ENCODE assay signal across 8 mouse cellular contexts in genomic region chr3:68493170-68493585, GRCm38 (mm10).
A peak's percentile ranks its signal among the peaks of the same experiment; 100 is the strongest.
DNase-seq lines count a peak whose midpoint lies in the region; ATAC-seq and TF ChIP-seq lines count a peak whose summit lies in the region.

No protein-coding gene starts in this region.

- H3K9me3 ChIP-seq in E14TG2a.4 (ENCODE audit: low read length), result no peaks in the 10 kb centered on the region
- no peaks in the 10 kb centered on the region for H3K9me3 ChIP-seq in forebrain, embryonic 13.5 days (replicated peaks)
- H3K9me3 ChIP-seq in hindbrain, embryonic 15.5 days, result no peaks in the 10 kb centered on the region
- H3K9me3 ChIP-seq in liver, embryonic 11.5 days (ENCODE audit: control insufficient read depth, low read length), result no peaks in the 10 kb centered on the region

- H3K36me3 ChIP-seq in E14TG2a.4 (ENCODE audit: insufficient read depth, low read length) (peaks cover 28% of the 10 kb centered on the region), myocyte (ENCODE audit: control insufficient read depth, insufficient read depth) (no peaks in the 10 kb centered on the region)
- no peaks in the 10 kb centered on the region for H3K36me3 ChIP-seq in forebrain, embryonic 13.5 days (ENCODE audit: poor library complexity, severe bottlenecking)
- H3K36me3 ChIP-seq in hindbrain, embryonic 15.5 days, result no peaks in the 10 kb centered on the region
- no peaks in the 10 kb centered on the region for H3K36me3 ChIP-seq in liver, embryonic 11.5 days (ENCODE audit: control insufficient read depth, insufficient read depth, low read length)

- H3K79me2 ChIP-seq in myocyte (ENCODE audit: control insufficient read depth, insufficient read depth), result peaks cover 27% of the 10 kb centered on the region

- H3K27ac ChIP-seq in forebrain, embryonic 13.5 days, result peak overlapping the region; percentile 68
- peak overlapping the region; percentile 86 for H3K27ac ChIP-seq in hindbrain, embryonic 15.5 days (replicated peaks)
- H3K27ac ChIP-seq in liver, embryonic 11.5 days (ENCODE audit: low read depth, low read length), result peak overlapping the region; percentile 73; the same call in 1 of the 2 replicates

- DNase-seq in adipocyte (ENCODE audit: low spot score), result peak; percentile 13
- no peak for DNase-seq in liver, embryonic 11.5 days (ENCODE audit: low spot score)
- DNase-seq in thymus, postnatal 25 days, result no peak

- ATAC-seq in forebrain, embryonic 13.5 days, result no peak
- ATAC-seq in hindbrain, embryonic 15.5 days (ENCODE audit: low FRiP score, low read depth), result 0 out of 2 replicates have a peak, but pooled peaks have one; percentile 6
- peak; percentile 39; the same call in 1 of the 2 replicates for ATAC-seq in liver, embryonic 11.5 days (replicated peaks; ENCODE audit: low FRiP score)
- no peak for ATAC-seq in CD4-positive, CD25-positive, alpha-beta regulatory T cell, adult 4 months

- H3ac ChIP-seq in myocyte (ENCODE audit: control insufficient read depth, insufficient read length), result peak overlapping the region; percentile 89

- H3K9ac ChIP-seq in forebrain, embryonic 13.5 days, result peak overlapping the region; percentile 78
- H3K9ac ChIP-seq in hindbrain, embryonic 15.5 days, result peak overlapping the region; percentile 56
- peak overlapping the region; percentile 75 for H3K9ac ChIP-seq in liver, embryonic 11.5 days (ENCODE audit: low read depth, low read length)

- WGBS in forebrain, embryonic 13.5 days, result 3% methylated on average over 12 of the region's 12 CpGs
- 2% methylated on average over 12 of the region's 12 CpGs for WGBS in hindbrain, embryonic 15.5 days
- 2% methylated on average over 12 of the region's 12 CpGs for WGBS in liver, embryonic 11.5 days

- TF ChIP-seq CTCF in E14TG2a.4 (conservative IDR thresholded peaks at IDR 0.05; ENCODE audit: low read length), result no peak

- TF ChIP-seq POLR2A in myocyte (IDR thresholded peaks at IDR 0.05; ENCODE audit: insufficient read length, low read depth), result peak; percentile 56

- peak overlapping the region; percentile 99 for H3K4me2 ChIP-seq in forebrain, embryonic 13.5 days
- H3K4me2 ChIP-seq in hindbrain, embryonic 15.5 days, result peak overlapping the region; percentile 89
- peak overlapping the region; percentile 93 for H3K4me2 ChIP-seq in liver, embryonic 11.5 days
- H3K4me2 ChIP-seq in myocyte (ENCODE audit: low read depth), result peak overlapping the region; percentile 71

- H3K27me3 ChIP-seq in E14TG2a.4 (ENCODE audit: insufficient read depth, low read length), result no peaks in the 10 kb centered on the region
- H3K27me3 ChIP-seq in forebrain, embryonic 13.5 days, result peaks cover 24% of the 10 kb centered on the region
- H3K27me3 ChIP-seq in hindbrain, embryonic 15.5 days, result 0 out of 2 replicates have a peak, but pooled peaks cover 2% of the 10 kb centered on the region
- H3K27me3 ChIP-seq in liver, embryonic 11.5 days (replicated peaks; ENCODE audit: control insufficient read depth, insufficient read depth, low read length), result peaks cover 10% of the 10 kb centered on the region
- no peaks in the 10 kb centered on the region for H3K27me3 ChIP-seq in myocyte (ENCODE audit: control insufficient read depth, insufficient read depth, insufficient read length)

- H3K4me3 ChIP-seq in E14TG2a.4 (replicated peaks; ENCODE audit: low read length), result peak overlapping the region; percentile 96
- H3K4me3 ChIP-seq in forebrain, embryonic 13.5 days, result peak overlapping the region; percentile 65
- peak overlapping the region; percentile 83 for H3K4me3 ChIP-seq in hindbrain, embryonic 15.5 days
- H3K4me3 ChIP-seq in liver, embryonic 11.5 days (ENCODE audit: low read depth, low read length), result peak overlapping the region; percentile 57
- H3K4me3 ChIP-seq in myocyte, result peak overlapping the region; percentile 91

- peaks cover 64% of the 10 kb centered on the region for H3K4me1 ChIP-seq in E14TG2a.4 (replicated peaks; ENCODE audit: low read depth, low read length)
- peaks cover 19% of the 10 kb centered on the region for H3K4me1 ChIP-seq in forebrain, embryonic 13.5 days
- peaks cover 28% of the 10 kb centered on the region for H3K4me1 ChIP-seq in hindbrain, embryonic 15.5 days (replicated peaks)
- peaks cover 21% of the 10 kb centered on the region for H3K4me1 ChIP-seq in liver, embryonic 11.5 days (replicated peaks; ENCODE audit: control insufficient read depth, insufficient read depth, low read length)

TF ChIP-seq in myocyte, 11 proteins besides CTCF, POLR2A, EP300 and RAD21:
- TF ChIP-seq TCF12 (IDR thresholded peaks at IDR 0.05; ENCODE audit: insufficient read depth, poor library complexity, severe bottlenecking) (no peak), USF1 (IDR thresholded peaks at IDR 0.05; ENCODE audit: low read depth) (no peak), TCF3 (IDR thresholded peaks at IDR 0.05; ENCODE audit: insufficient read length, low read depth) (no peak), MYOD1 (IDR thresholded peaks at IDR 0.05; ENCODE audit: control insufficient read depth in 1 of 3, insufficient read length in 2 of 3, low read depth in 2 of 3) (no peak), SRF (IDR thresholded peaks at IDR 0.05; ENCODE audit: control insufficient read depth, insufficient read length, low read depth) (no peak), CEBPB (IDR thresholded peaks at IDR 0.05; ENCODE audit: insufficient read depth, poor library complexity, severe bottlenecking) (no peak), REST (IDR thresholded peaks at IDR 0.05; ENCODE audit: insufficient read depth, insufficient read length) (no peak), MAX (IDR thresholded peaks at IDR 0.05; ENCODE audit: low read depth) (no peak), E2F4 (IDR thresholded peaks at IDR 0.05; ENCODE audit: insufficient read depth) (no peak), POLR2AphosphoS2 (IDR thresholded peaks at IDR 0.05; ENCODE audit: insufficient read length, low read depth) (no peak), MYOG (IDR thresholded peaks at IDR 0.05; ENCODE audit: control insufficient read depth in 1 of 3, insufficient read depth in 1 of 3, insufficient read length in 2 of 3, low read depth in 2 of 3) (no peak)

Comparison
In these comparisons a context has a peak if more than half of its experiments do, and no peak if none do; other contexts are left out.
1. ATAC-seq: peak in hindbrain, embryonic 15.5 days (single experiment) and liver, embryonic 11.5 days (single experiment); none in forebrain, embryonic 13.5 days (single experiment) and CD4-positive, CD25-positive, alpha-beta regulatory T cell, adult 4 months (single experiment).
2. Peak in every context shown above with its lines, with median percentiles within 50 percentile points of each other: H3K4me3 ChIP-seq, H3K27ac ChIP-seq, H3K4me2 ChIP-seq and H3K9ac ChIP-seq.